Mouse (Mus musculus): ENCODE results near the gene Gm813.

DNA sequence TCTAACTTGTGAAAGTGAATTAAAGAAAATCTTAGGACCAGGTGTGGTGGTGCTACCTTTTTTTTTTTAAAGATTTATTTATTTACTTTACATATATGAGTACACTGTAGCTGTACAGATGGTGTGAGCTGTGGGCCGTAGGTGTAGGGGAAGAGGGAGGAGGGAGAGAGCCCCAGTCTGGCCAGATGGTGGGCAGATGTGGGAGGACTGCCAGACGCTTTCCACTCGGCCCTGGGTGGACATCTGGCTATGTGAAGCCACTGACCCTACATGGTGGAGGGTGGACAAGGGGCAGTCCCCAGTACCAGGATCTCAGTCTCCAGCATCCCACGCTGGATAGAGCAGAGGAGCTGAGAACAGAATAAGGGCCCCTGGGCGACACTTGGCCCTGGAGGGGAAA lies 9.7 kb downstream of the Gm813 start:
- no peak for TF ChIP-seq HCFC1 (IDR thresholded peaks at IDR 0.05; ENCODE audit: borderline replicate concordance, insufficient read depth, low read length)
- no peak for TF ChIP-seq MAFK (IDR thresholded peaks at IDR 0.05; ENCODE audit: insufficient read depth, low read depth, low read length)
- TF ChIP-seq ZNF384 (IDR thresholded peaks at IDR 0.05; ENCODE audit: low read depth, low read length): no peak
- TF ChIP-seq CHD2 (IDR thresholded peaks at IDR 0.05; ENCODE audit: low read depth, low read length): no peak
